Mouse (Mus musculus): ENCODE measurements at regions not wholly inside any gene's neighbourhood (a gene's known extent, or its start where the extent isn't known, plus 50 kb on each side); places are given as distances from the start of the nearest gene placed in this dataset.

DNA sequence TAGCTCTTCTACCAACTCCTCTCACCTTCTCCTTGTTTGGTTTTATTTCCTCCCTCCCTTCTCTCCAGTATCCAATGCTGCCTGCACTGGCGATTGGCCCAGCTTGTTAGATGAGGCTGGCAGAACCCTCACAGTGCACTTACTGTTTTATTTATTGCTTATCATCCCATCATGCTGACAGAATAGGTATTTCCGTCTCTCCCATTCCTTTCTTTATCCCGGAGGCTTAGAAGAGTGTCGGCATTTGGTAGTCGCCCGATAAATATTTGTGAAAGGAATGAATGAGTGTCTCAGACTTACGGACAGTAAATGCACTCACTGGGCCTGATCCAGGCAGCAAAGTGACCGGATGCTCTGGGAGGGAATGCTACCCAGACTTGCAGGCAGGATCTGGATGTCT lies 123.8 kb upstream of the Sh3bp4 start:
- Histone ChIP-seq H3K27me3 (ENCODE audit: insufficient read depth, low read length) (no peaks in the 10 kb centered on the region), H3K4me2 (ENCODE audit: low read depth) (no peak overlapping the region), H3K4me1 (ENCODE audit: insufficient read depth) (no peaks in the 10 kb centered on the region), H3K9me3 (ENCODE audit: low read length) (peaks cover 8% of the 10 kb centered on the region), H3K36me3 (ENCODE audit: insufficient read depth) (no peaks in the 10 kb centered on the region), H3K9ac (no peak overlapping the region), H3K27ac (ENCODE audit: low read depth, low read length) (no peak overlapping the region), H3K4me3 (ENCODE audit: low read depth, low read length) (no peak overlapping the region)
- ATAC-seq (no peak), DNase-seq (no peak)
- no peak for TF ChIP-seq CTCF (IDR thresholded peaks at IDR 0.05; ENCODE audit: low read depth)
- 78% methylated on average over 8 of the region's 8 CpGs for WGBS

- WGBS: 56% methylated on average over 1 of the region's 1 CpGs
- no peak overlapping the region for H3K27ac ChIP-seq (ENCODE audit: low read depth, low read length)
- H3K9me3 ChIP-seq (ENCODE audit: low read length): peaks cover 8% of the 10 kb centered on the region
- no peaks in the 10 kb centered on the region for H3K4me1 ChIP-seq (ENCODE audit: insufficient read depth)
- H3K4me3 ChIP-seq (ENCODE audit: low read depth, low read length): no peak overlapping the region
- H3K4me2 ChIP-seq (ENCODE audit: low read depth): no peak overlapping the region
- no peak overlapping the region for H3K9ac ChIP-seq
- no peaks in the 10 kb centered on the region for H3K27me3 ChIP-seq (ENCODE audit: insufficient read depth, low read length)
- no peaks in the 10 kb centered on the region for H3K36me3 ChIP-seq (ENCODE audit: insufficient read depth)
- ATAC-seq (no peak), DNase-seq (no peak)
- TF ChIP-seq CTCF (IDR thresholded peaks at IDR 0.05; ENCODE audit: low read depth): no peak
Measured at GRCm38 (mm10) chr1:88949911-88950310, 120.3 kb upstream of the Sh3bp4 start.

GRCm38 (mm10) chr1:88953516-88953915 lies 116.7 kb upstream of the Sh3bp4 start:
- WGBS: 83% methylated on average over 4 of the region's 4 CpGs
- peaks cover 8% of the 10 kb centered on the region for H3K9me3 ChIP-seq (ENCODE audit: low read length)
- H3K4me2 ChIP-seq (ENCODE audit: low read depth): no peak overlapping the region

DNA sequence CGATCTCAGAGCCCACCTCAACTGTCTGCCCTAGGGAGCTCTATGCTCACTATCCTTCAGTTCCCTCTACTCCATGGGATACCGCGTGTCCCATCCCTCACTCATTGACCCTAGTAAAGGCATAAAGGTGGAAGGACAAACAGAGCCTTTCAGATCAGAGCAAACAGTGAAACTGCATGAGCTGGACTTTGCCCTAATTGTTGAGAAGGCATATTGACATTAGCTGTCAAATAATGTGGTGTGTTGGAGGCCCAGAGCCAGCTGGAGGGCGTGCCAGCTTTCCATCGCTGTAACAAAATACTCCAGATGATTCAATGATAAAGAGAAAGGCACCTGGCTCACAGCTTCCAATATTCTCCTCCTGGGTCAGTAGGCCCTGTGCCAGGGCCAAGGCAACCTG lies 115.4 kb upstream of the Sh3bp4 start:
- Histone ChIP-seq H3K27me3 (ENCODE audit: insufficient read depth, low read length) (no peaks in the 10 kb centered on the region), H3K9me3 (ENCODE audit: low read length) (no peaks in the 10 kb centered on the region), H3K9ac (no peak overlapping the region), H3K36me3 (ENCODE audit: insufficient read depth) (no peaks in the 10 kb centered on the region), H3K4me2 (ENCODE audit: low read depth) (no peak overlapping the region), H3K27ac (ENCODE audit: low read depth, low read length) (no peak overlapping the region), H3K4me3 (ENCODE audit: low read depth, low read length) (no peak overlapping the region), H3K4me1 (ENCODE audit: insufficient read depth) (no peaks in the 10 kb centered on the region)
- 86% methylated on average over 5 of the region's 5 CpGs for WGBS
- no peak for DNase-seq
- ATAC-seq: no peak
- TF ChIP-seq CTCF (IDR thresholded peaks at IDR 0.05; ENCODE audit: low read depth): no peak

More at GRCm38 (mm10) chr1:88953516-88953915, 116.7 kb upstream of the Sh3bp4 start:
- DNase-seq (no peak), ATAC-seq (no peak)
- H3K9ac ChIP-seq: no peak overlapping the region
- H3K4me1 ChIP-seq (ENCODE audit: insufficient read depth): no peaks in the 10 kb centered on the region
- no peaks in the 10 kb centered on the region for H3K27me3 ChIP-seq (ENCODE audit: insufficient read depth, low read length)
- no peak for TF ChIP-seq CTCF (IDR thresholded peaks at IDR 0.05; ENCODE audit: low read depth)
- no peak overlapping the region for H3K4me3 ChIP-seq (ENCODE audit: low read depth, low read length)
- H3K27ac ChIP-seq (ENCODE audit: low read depth, low read length): no peak overlapping the region
- no peaks in the 10 kb centered on the region for H3K36me3 ChIP-seq (ENCODE audit: insufficient read depth)

DNA sequence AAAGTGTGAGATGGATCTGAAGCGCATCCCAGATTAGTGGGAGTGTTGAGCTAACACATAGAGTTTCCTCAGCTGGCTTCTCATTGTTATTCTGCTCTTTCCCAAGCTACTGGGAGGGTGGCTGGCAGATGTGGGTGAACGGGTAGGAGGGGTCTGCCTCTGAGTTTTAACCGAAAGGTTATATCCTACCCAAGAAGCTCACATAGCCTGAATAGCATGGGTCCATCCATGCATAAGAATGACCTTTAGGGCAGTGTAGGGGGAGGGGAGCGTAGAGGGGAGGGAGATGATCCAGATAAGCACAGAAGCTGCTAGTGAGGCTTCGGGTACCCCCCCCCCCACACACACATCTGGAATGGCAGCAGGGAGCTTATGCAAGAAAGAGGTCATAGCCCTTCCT lies 113.2 kb upstream of the Sh3bp4 start:
- no peaks in the 10 kb centered on the region for H3K4me1 ChIP-seq (ENCODE audit: insufficient read depth)
- H3K4me3 ChIP-seq (ENCODE audit: low read depth, low read length): no peak overlapping the region
- DNase-seq (no peak), ATAC-seq (no peak)
- TF ChIP-seq CTCF (IDR thresholded peaks at IDR 0.05; ENCODE audit: low read depth): no peak
- H3K36me3 ChIP-seq (ENCODE audit: insufficient read depth): no peaks in the 10 kb centered on the region
- H3K27me3 ChIP-seq (ENCODE audit: insufficient read depth, low read length): no peaks in the 10 kb centered on the region
- no peak overlapping the region for H3K9ac ChIP-seq
- no peaks in the 10 kb centered on the region for H3K9me3 ChIP-seq (ENCODE audit: low read length)
- 75% methylated on average over 5 of the region's 5 CpGs for WGBS
- H3K4me2 ChIP-seq (ENCODE audit: low read depth): no peak overlapping the region
- H3K27ac ChIP-seq (ENCODE audit: low read depth, low read length): no peak overlapping the region

DNA sequence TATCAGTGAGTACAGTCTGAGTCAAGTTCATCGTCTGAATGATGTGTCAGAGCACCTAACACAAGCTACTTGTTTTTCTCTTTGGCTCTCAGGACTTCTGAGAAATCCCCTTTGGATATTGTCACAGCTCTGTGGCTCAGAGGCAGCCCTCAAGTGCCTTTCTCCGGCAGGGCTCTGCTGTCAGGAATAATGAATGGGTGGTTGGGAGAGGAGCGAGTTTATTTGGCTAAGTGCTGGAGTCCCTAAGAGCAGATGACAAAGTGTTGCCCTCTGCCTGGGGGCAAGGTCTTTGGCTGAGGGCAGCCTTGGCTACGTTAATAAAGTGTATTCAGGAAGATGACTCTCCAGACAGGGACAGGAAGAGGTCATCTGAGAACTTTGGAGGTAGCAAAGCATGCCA lies 110.5 kb upstream of the Sh3bp4 start:
- no peak overlapping the region for H3K9ac ChIP-seq
- H3K27me3 ChIP-seq (ENCODE audit: insufficient read depth, low read length): no peaks in the 10 kb centered on the region
- no peak for DNase-seq
- no peak for ATAC-seq
- H3K4me2 ChIP-seq (ENCODE audit: low read depth): no peak overlapping the region
- H3K36me3 ChIP-seq (ENCODE audit: insufficient read depth): no peaks in the 10 kb centered on the region
- H3K4me3 ChIP-seq (ENCODE audit: low read depth, low read length): no peak overlapping the region
- WGBS: 71% methylated on average over 4 of the region's 4 CpGs
- H3K27ac ChIP-seq (ENCODE audit: low read depth, low read length): no peak overlapping the region
- H3K4me1 ChIP-seq (ENCODE audit: insufficient read depth): no peaks in the 10 kb centered on the region
- no peak for TF ChIP-seq CTCF (IDR thresholded peaks at IDR 0.05; ENCODE audit: low read depth)
- no peaks in the 10 kb centered on the region for H3K9me3 ChIP-seq (ENCODE audit: low read length)

DNA sequence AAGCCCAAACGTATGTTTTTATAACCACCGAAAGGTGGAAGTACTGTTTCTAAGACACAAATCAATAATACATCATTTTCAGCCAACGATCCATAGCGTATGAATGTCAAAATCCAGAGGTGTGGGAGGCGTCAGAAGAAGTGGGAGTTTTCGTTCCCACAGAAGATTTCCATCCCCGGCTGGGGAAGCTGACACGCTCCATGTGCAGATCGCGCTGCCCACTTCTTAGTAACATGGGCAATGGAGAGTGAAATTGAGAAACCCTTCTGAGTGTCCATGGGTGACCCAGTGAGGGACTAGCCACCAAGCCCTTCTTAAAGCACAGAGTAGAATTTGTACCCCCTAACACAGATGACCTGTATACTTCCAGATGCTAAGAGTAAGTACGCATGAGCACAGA lies 110.1 kb upstream of the Sh3bp4 start:
- H3K4me2 ChIP-seq (ENCODE audit: low read depth): no peak overlapping the region
- 95% methylated on average over 11 of the region's 11 CpGs for WGBS

More for the DNA sequence above, 110.1 kb upstream of the Sh3bp4 start:
- ATAC-seq (no peak), DNase-seq (no peak)
- Histone ChIP-seq H3K36me3 (ENCODE audit: insufficient read depth) (no peaks in the 10 kb centered on the region), H3K27me3 (ENCODE audit: insufficient read depth, low read length) (no peaks in the 10 kb centered on the region), H3K9me3 (ENCODE audit: low read length) (no peaks in the 10 kb centered on the region), H3K4me1 (ENCODE audit: insufficient read depth) (no peaks in the 10 kb centered on the region), H3K4me3 (ENCODE audit: low read depth, low read length) (no peak overlapping the region), H3K9ac (no peak overlapping the region), H3K27ac (ENCODE audit: low read depth, low read length) (no peak overlapping the region)
- TF ChIP-seq CTCF (IDR thresholded peaks at IDR 0.05; ENCODE audit: low read depth): no peak

Measured in forebrain, postnatal 0 days (tissue).